Mouse (Mus musculus) adrenal gland, postnatal 25 days (tissue): ENCODE data around the gene Crb2. TPM values are rescaled to one million over a fixed set of nuclear protein-coding genes. Genes with fewer than 3 reads are reported as not detected.

ENCODE experiments used
- DNase-seq: peaks from one replicate; pipeline ENCODE4 v3.0.0; 2021; ENCODE audit warnings: mixed read lengths
- total RNA-seq: library from RNA; stranded (reverse); gene quantifications from 2 replicates; pipeline ENCODE4 v1.2.3, GENCODE M21; 2021

Gene Crb2
- total RNA-seq, 1 experiment from 2014 or later = 0.52 TPM

DNA sequence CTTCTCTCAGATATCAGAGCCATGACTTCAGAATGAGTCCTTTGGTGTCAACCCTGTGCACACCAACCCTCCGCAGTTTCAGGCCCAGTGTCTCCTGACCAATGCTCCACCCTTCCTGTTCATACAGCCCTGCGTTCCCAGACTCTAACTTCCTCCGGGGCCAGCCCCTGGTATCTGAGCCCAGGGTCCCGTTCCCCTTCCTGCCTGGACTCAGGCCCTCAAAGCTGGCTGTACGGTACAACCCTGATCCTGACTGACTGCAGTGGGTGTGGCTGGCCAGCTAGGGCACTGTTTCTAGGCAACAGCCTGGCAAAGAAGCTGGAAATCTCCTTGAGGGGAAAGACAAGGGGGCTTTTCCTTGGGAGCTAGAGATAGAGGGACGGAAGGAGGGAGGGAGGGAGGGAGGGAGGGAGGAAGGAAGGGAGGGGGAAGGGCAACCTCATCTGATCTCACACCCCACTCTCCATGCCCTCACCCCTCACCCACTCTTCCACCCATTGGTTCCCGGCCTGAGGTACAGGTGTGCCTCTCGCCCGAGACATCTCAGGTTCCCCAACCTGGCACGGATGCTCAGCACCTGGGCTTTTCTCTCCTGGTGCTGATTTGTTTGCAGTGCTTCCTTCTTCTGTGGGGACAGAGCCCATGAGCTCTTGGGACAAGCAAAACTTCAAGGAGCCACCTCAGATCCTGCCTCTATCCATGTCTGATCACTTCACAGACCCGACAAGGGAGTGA is 9.9 kb upstream of the Crb2 start:
- DNase-seq = no peak

DNA sequence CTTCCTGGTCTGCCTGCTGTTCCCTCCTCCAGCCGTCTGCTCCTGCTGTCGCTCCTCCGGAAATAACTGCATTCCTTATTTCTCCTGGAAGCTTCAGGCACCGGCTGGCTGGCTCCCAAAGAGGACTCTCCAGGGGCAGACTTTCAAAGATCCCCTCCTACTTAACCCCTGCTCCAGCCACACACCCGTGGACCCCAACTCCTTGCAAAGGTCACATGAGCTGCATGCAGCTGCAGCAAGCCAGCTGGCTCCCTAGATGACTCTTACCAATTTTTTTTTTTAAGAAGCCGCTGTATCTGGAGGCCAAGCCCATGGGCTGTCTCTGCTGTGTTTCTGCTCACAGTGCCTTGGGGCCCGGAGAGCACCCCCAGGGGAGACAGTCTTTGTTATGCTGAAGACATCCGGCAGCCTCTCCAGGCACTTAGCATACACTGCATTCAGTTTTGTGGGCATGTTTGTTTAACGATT is 8.9 kb upstream of the Crb2 start:
- no peak for DNase-seq

- no peak for DNase-seq
Measured at GRCm38 (mm10) chr2:37767739-37768138, 8.3 kb upstream of the Crb2 start.

GRCm38 (mm10) chr2:37768903-37769302 is 7.1 kb upstream of the Crb2 start:
- no peak for DNase-seq

DNA sequence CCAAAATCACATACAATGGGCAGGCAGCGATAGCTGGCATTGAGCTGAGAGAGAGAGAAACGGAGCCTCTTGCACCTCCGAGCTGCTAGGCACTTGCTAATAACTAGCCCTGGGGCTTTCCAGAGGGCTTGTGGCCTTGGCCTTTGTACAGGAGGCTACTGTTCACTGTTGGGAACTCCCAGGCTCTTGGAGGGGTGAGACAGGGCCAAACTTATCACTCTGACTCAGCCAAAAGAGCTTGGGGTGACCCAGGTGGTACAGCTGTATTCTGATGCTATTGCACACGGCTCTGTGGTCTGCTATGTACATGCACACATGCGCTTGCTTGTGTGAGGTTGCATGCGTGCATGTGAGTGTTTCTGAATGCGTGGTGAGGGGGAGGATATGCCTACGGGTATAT is 6.3 kb upstream of the Crb2 start:
- DNase-seq = no peak

DNA sequence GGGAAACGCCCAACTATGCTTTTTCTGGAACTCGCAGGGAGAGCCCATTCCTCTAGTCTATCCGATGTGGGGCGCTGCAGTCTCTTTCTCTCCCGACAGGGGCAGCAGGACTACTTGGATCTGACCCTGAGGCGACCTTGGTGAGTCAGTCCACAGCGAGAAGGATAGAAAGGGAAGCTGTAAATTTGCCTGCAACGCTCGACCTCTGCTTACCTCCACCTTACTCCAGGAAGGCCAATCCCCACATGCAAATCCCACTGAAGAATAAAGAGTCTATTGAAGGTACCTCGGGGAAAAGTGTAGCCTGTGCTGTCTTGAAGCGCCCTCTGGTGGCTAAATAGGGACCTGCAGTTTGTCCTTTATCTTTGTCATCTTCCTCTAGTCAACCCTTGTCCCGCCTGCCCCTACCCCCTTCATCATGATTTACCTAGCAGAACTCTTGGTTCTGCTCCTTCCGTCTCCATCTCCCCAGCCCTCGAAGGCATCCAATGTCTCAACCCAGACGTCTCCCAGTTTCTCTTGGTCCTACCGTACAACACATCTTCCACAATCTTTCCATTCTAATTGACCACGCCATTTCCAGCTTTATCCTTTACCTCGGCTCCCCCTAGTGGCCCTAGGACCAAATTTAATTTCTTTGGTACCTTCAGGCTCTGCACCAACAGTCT is 4.3 kb upstream of the Crb2 start:
- DNase-seq = peak; percentile 79

DNA sequence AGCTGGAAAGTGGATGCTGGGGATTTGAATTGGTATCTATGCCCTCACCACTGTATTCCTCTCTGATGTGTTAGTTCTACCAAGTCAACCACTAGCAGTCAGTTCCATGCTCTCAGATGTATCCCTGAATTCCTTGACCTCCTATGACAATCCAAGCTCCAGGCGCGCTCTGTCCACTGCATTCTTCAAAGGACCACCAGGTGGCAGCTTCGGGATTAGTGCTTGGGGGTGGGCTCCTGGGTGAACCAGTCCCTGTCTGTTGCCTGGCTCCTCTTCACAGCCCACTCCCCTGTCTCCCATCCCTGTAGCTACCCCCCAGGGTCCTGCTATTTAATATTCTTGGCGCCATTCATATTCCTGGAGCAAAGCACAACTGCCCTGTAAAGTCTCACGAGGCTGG is 1.5 kb upstream of the Crb2 start:
- no peak for DNase-seq

GRCm38 (mm10) chr2:37776611-37777411 is 762 bp downstream of the Crb2 start:
- DNase-seq = no peak

- DNase-seq = no peak
Measured at GRCm38 (mm10) chr2:37777958-37778720, 2.1 kb downstream of the Crb2 start.

- DNase-seq = peak; percentile 64
Measured at GRCm38 (mm10) chr2:37780270-37780929, 4.4 kb downstream of the Crb2 start.

DNA sequence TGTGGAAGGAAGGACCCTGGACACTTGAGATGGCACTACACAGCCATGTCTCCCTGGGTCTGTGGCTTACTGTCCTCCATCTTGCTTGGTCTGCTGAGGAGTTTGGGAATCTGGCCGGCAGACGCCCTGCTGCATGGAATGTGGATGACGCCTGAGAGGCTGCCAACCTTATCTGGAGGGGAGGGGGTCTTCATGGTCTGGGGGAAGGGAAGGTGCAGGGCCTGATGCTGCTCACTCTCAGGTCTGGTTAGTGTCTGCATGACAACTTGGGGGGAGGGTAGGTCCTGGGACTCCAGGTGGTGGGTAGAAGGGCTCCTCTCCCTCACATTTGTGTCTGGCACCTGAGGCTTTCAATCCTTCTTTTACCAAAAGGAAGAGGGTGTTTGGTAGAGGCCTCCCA is 5.4 kb downstream of the Crb2 start:
- no peak for DNase-seq

GRCm38 (mm10) chr2:37782002-37782401 is 6.0 kb downstream of the Crb2 start:
- DNase-seq = no peak

- DNase-seq = no peak
Measured at GRCm38 (mm10) chr2:37784473-37784872, 8.4 kb downstream of the Crb2 start.

DNA sequence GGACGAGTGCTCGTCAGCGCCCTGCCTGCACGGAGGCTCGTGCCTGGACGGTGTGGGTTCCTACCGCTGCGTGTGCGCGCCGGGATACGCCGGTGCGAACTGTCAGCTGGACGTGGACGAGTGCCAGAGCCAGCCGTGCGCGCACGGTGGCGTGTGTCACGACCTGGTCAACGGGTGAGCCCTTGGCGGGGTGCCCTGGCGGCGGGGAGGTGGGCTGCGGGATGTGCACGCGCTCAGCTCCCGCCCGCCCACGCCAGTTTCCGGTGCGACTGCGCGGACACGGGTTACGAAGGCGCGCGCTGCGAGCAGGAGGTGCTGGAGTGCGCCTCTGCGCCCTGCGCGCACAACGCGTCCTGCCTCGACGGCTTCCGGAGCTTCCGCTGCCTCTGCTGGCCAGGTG is 10.4 kb downstream of the Crb2 start:
- no peak for DNase-seq

GRCm38 (mm10) chr2:37788176-37788962 is 12.3 kb downstream of the Crb2 start:
- DNase-seq = no peak

- DNase-seq = no peak
Measured at GRCm38 (mm10) chr2:37789029-37789428, 13.0 kb downstream of the Crb2 start.

DNA sequence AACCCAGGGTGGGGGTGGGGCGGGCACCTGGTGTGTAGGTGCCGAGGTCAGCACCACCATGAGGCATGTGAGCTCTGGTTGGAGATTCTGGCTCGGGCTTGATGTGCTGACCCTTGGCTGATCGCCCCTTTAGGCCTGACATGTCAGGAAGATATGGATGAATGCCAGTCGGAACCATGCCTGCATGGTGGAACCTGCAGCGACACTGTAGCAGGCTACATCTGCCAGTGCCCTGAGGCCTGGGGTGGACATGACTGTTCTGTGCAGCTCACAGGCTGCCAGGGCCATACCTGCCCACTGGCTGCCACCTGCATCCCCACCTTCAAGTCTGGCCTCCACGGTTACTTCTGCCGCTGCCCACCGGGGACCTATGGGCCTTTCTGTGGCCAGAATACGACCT is 13.9 kb downstream of the Crb2 start:
- no peak for DNase-seq

DNA sequence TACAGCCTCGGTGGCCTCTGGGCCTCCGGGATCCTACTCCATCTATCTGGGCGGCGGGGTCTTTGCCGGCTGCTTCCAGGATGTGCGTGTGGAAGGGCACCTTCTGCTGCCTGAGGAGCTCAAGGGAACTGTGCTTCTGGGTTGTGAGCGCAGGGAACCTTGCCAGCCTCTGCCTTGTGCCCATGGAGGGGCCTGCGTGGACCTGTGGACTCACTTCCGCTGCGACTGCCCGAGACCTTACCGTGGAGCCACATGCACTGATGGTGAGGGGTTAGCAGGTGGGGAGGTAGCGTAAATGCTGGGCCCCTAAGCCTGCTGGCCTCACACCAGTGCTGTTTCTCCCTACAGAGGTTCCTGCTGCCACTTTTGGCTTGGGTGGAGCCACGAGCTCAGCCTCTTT is 14.7 kb downstream of the Crb2 start:
- no peak for DNase-seq

DNA sequence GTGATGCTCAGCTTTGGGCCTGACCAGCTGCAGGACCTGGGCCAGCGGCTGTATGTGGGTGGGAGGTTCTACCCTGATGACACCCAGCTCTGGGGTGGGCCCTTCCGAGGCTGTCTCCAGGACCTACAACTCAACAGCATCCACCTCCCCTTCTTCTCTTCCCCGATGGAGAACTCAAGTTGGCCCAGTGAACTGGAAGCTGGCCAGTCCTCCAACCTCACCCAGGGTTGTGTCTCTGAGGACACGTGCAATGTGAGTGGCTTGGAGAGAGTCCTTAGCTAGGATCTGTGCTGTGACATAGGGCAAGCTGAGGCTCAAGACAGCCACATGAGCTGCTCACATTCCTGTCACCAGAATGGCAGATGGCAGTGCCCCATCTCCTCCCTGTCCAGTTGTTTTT is 15.3 kb downstream of the Crb2 start:
- no peak for DNase-seq

- DNase-seq = no peak
Measured at GRCm38 (mm10) chr2:37796021-37796420, 20.0 kb downstream of the Crb2 start.

- no peak for DNase-seq
Measured at GRCm38 (mm10) chr2:37797046-37797445, 21.0 kb downstream of the Crb2 start.
